Mouse (Mus musculus) neural tube, embryonic 11.5 days (tissue): ENCODE measurements around the gene Efemp2. TPM values are rescaled to one million over a fixed set of nuclear protein-coding genes. Genes with fewer than 3 reads are reported as not detected.

Source experiments
- ATAC-seq: fragments of 200-750 bp; cut with Nextera tagmentation; 2 replicates; pipeline ENCODE4 v1.8.0; 2017; ENCODE audit warnings: moderate number of reproducible peaks, mild to moderate bottlenecking, moderate TSS enrichment, moderate library complexity; ENCODE audit not compliant: insufficient read depth, low FRiP score, low TSS enrichment
- DNase-seq: peaks from one replicate; pipeline ENCODE4 v3.0.0-alpha.2; 2015; ENCODE audit warnings: low spot score
- H3K27ac ChIP-seq: fragments of 300-500 bp; sonication (generic); 2 replicates; pipeline ENCODE4 v1.5.1; 2014; ENCODE audit warnings: low read depth, mild to moderate bottlenecking, low read length
- H3K27me3 ChIP-seq: fragments of 300-500 bp; sonication (generic); 2 replicates; pipeline ENCODE4 v1.6.1; 2014; ENCODE audit warnings: mild to moderate bottlenecking, low read length, mixed read lengths; ENCODE audit not compliant: control insufficient read depth, insufficient read depth
- H3K36me3 ChIP-seq: fragments of 300-500 bp; sonication (generic); 2 replicates; pipeline ENCODE4 v1.6.1; 2014; ENCODE audit warnings: mild to moderate bottlenecking, low read length, moderate library complexity, mixed read lengths; ENCODE audit not compliant: control insufficient read depth, insufficient read depth
- H3K4me1 ChIP-seq: fragments of 300-500 bp; sonication (generic); 2 replicates; pipeline ENCODE4 v1.6.1; 2014; ENCODE audit warnings: low read length, mixed read lengths; ENCODE audit not compliant: control insufficient read depth, insufficient read depth
- H3K4me2 ChIP-seq: fragments of 300-500 bp; sonication (generic); 2 replicates; pipeline ENCODE4 v1.6.1; 2014; ENCODE audit warnings: low read depth, mild to moderate bottlenecking, moderate library complexity
- H3K4me3 ChIP-seq: fragments of 300-500 bp; sonication (generic); 2 replicates; pipeline ENCODE4 v1.5.1; 2014; ENCODE audit warnings: low read depth, low read length
- H3K9ac ChIP-seq: fragments of 300-500 bp; sonication (generic); 2 replicates; pipeline ENCODE4 v1.6.1; 2014; ENCODE audit warnings: mild to moderate bottlenecking, low read length
- H3K9me3 ChIP-seq: fragments of 300-500 bp; sonication (generic); 2 replicates; pipeline ENCODE4 v1.6.1; 2016; ENCODE audit warnings: low read length; ENCODE audit not compliant: control insufficient read depth
- WGBS: fragments of 180-500 bp; shearing (Covaris S2); extraction: QIAGEN DNeasy Blood & Tissue Kit; methylation state at CpG from one replicate; pipeline ENCODE4 v1.1.7; 2014; 5-methylcytosine and 5-hydroxymethylcytosine counted together
- polyA plus RNA-seq: library from polyadenylated mRNA; unstranded; fragments of >200 nt; fragmentation: Nextera tagmentation; extraction: Ambion mirVana; gene quantifications from 2 replicates; pipeline ENCODE4 v1.2.1, GENCODE M21; 2014

Gene Efemp2
- polyA plus RNA-seq, 1 experiment from 2014 or later: 55.6 TPM

GRCm38 (mm10) chr19:5468374-5468773 lies 5.4 kb upstream of the Efemp2 start, which contains the start of gene Ctsw:
TSS of gene Ctsw (minus strand) at chr19:5468507.
- DNase-seq (no peak), ATAC-seq (no peak)
- Histone ChIP-seq H3K4me2 (no peak within 1 kb of the TSS), H3K27me3 (no peaks in the 10 kb centered on the region), H3K4me3 (no peak within 1 kb of the TSS), H3K27ac (no peak within 1 kb of the TSS), H3K9me3 (no peaks in the 10 kb centered on the region), H3K9ac (no peak within 1 kb of the TSS), H3K4me1 (peaks cover 2% of the 10 kb centered on the region; the same call in 1 of the 2 replicates), H3K36me3 (peaks cover 10% of the 10 kb centered on the region)
- WGBS: 61% methylated on average over 5 of the region's 5 CpGs

- Histone ChIP-seq H3K9me3 (no peaks in the 10 kb centered on the region), H3K27ac (no peak overlapping the region), H3K4me1 (peaks cover 9% of the 10 kb centered on the region), H3K4me3 (no peak overlapping the region), H3K36me3 (peaks cover 4% of the 10 kb centered on the region), H3K4me2 (no peak overlapping the region), H3K27me3 (no peaks in the 10 kb centered on the region), H3K9ac (no peak overlapping the region)
- WGBS: 38% methylated on average over 5 of the region's 5 CpGs
- DNase-seq (no peak), ATAC-seq (no peak)
Measured at GRCm38 (mm10) chr19:5471846-5472245, 1.9 kb upstream of the Efemp2 start.

- peaks cover 9% of the 10 kb centered on the region for H3K4me1 ChIP-seq
- no peaks in the 10 kb centered on the region for H3K27me3 ChIP-seq
- no peak overlapping the region for H3K27ac ChIP-seq
- no peak overlapping the region for H3K9ac ChIP-seq
- no peaks in the 10 kb centered on the region for H3K36me3 ChIP-seq
- 81% methylated on average over 3 of the region's 3 CpGs for WGBS
- ATAC-seq (no peak), DNase-seq (no peak)
- no peak overlapping the region for H3K4me3 ChIP-seq
- H3K4me2 ChIP-seq: no peak overlapping the region
- no peaks in the 10 kb centered on the region for H3K9me3 ChIP-seq
Measured at GRCm38 (mm10) chr19:5472857-5473256, 897 bp upstream of the Efemp2 start.

GRCm38 (mm10) chr19:5474281-5475068 lies 721 bp downstream of the Efemp2 start:
- Histone ChIP-seq H3K9me3 (no peaks in the 10 kb centered on the region), H3K36me3 (no peaks in the 10 kb centered on the region), H3K4me2 (peak overlapping the region; percentile 97), H3K27ac (peak overlapping the region; percentile 56), H3K27me3 (no peaks in the 10 kb centered on the region), H3K9ac (peak overlapping the region; percentile 82), H3K4me1 (peaks cover 9% of the 10 kb centered on the region), H3K4me3 (peak overlapping the region; percentile 62)
- peak; percentile 62 for DNase-seq
- WGBS: 2% methylated on average over 33 of the region's 68 CpGs
- ATAC-seq: peak; percentile 82

- ATAC-seq (peak; percentile 26; the same call in 1 of the 2 replicates), DNase-seq (no peak)
- Histone ChIP-seq H3K4me3 (peak overlapping the region; percentile 62), H3K27ac (peak overlapping the region; percentile 56), H3K27me3 (no peaks in the 10 kb centered on the region), H3K4me1 (peaks cover 9% of the 10 kb centered on the region), H3K36me3 (no peaks in the 10 kb centered on the region; the same call in 1 of the 2 replicates), H3K4me2 (peak overlapping the region; percentile 97), H3K9ac (peak overlapping the region; percentile 82), H3K9me3 (no peaks in the 10 kb centered on the region)
- 23% methylated on average over 13 of the region's 13 CpGs for WGBS
Measured at GRCm38 (mm10) chr19:5475069-5475714, 1.4 kb downstream of the Efemp2 start.

GRCm38 (mm10) chr19:5477004-5477667 lies 3.4 kb downstream of the Efemp2 start:
- no peak overlapping the region for H3K4me2 ChIP-seq
- H3K4me1 ChIP-seq: peaks cover 9% of the 10 kb centered on the region
- H3K9ac ChIP-seq: no peak overlapping the region
- ATAC-seq (no peak), DNase-seq (no peak)
- no peaks in the 10 kb centered on the region for H3K27me3 ChIP-seq
- H3K4me3 ChIP-seq: no peak overlapping the region
- H3K36me3 ChIP-seq: peaks cover 2% of the 10 kb centered on the region
- WGBS: 85% methylated on average over 10 of the region's 10 CpGs
- no peak overlapping the region for H3K27ac ChIP-seq
- no peaks in the 10 kb centered on the region for H3K9me3 ChIP-seq

GRCm38 (mm10) chr19:5477668-5478300 lies 4.0 kb downstream of the Efemp2 start:
- ATAC-seq (no peak), DNase-seq (no peak)
- Histone ChIP-seq H3K4me2 (no peak overlapping the region), H3K4me3 (no peak overlapping the region), H3K36me3 (peaks cover 6% of the 10 kb centered on the region), H3K27me3 (no peaks in the 10 kb centered on the region), H3K4me1 (peaks cover 9% of the 10 kb centered on the region), H3K9ac (no peak overlapping the region), H3K9me3 (no peaks in the 10 kb centered on the region), H3K27ac (no peak overlapping the region)
- 90% methylated on average over 18 of the region's 18 CpGs for whole genome bisulfite sequencing

GRCm38 (mm10) chr19:5480016-5480415 lies 6.3 kb downstream of the Efemp2 start:
- no peaks in the 10 kb centered on the region for H3K27me3 ChIP-seq
- WGBS: 93% methylated on average over 10 of the region's 10 CpGs
- H3K9me3 ChIP-seq: no peaks in the 10 kb centered on the region
- H3K36me3 ChIP-seq: peaks cover 10% of the 10 kb centered on the region
- no peak for ATAC-seq
- peaks cover 6% of the 10 kb centered on the region for H3K4me1 ChIP-seq
- DNase-seq: no peak
- H3K4me3 ChIP-seq: no peak overlapping the region
- no peak overlapping the region for H3K9ac ChIP-seq
- no peak overlapping the region for H3K27ac ChIP-seq
- no peak overlapping the region for H3K4me2 ChIP-seq
